Mouse (Mus musculus): ENCODE results near the gene Alkbh3.

GRCm38 (mm10) chr2:93988440-93988839 is 22.2 kb downstream of the Alkbh3 start:
- TF ChIP-seq CHD2 (IDR thresholded peaks at IDR 0.05; ENCODE audit: low read depth, low read length) (no peak), HCFC1 (IDR thresholded peaks at IDR 0.05; ENCODE audit: borderline replicate concordance, insufficient read depth, low read length) (no peak), ZNF384 (IDR thresholded peaks at IDR 0.05; ENCODE audit: low read depth, low read length) (no peak), ZC3H11A (IDR thresholded peaks at IDR 0.05; ENCODE audit: borderline replicate concordance, low read depth, low read length) (no peak), MAFK (IDR thresholded peaks at IDR 0.05; ENCODE audit: insufficient read depth, low read depth, low read length) (no peak)
